Mouse (Mus musculus) Muller cell, postnatal 12 days (primary cell): ENCODE data around the gene Ssr1.

Source experiments
- DNase-seq: peaks from one replicate; pipeline ENCODE4 v3.0.0-alpha.2; 2015; ENCODE audit errors: inconsistent ontology term

Ssr1 gene

DNA sequence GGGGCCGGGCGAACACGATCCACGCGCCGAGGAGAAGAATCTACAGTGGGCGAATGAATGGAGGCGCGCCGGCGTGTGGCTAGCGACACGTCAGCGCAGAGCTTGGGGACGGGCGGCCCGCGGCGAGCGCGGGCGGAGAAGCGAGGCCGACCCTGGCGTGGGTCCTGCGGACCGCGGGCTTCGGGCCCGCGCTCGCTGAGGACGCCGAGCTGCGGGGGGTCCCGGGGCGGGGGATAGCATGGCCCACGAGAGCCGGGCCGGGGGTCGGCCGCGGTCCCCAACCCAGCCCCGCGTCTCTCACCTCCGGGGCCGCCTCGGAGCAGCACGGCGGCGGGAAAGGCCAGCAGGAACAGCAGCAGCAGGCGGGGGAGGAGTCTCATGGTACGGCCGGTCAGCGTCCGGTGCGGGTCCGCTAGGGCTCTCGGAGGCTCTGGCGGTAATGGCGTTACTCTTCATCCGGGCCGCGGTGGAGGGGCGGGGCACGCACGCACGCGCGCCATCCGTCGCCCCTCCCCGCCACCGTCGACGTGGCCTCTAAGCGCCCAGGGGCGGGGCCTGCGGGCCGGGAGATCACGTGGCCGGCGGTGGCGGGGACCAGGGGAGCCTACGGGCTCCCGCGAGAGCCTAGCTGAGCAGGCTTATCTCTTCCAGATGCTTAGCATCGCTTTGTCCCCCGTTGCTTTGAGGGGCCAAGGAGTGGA lies at the start of gene Ssr1:
Gene Ssr1, minus strand, starts transcription at position 514 of the 701 bp plus-strand sequence.
- DNase-seq, result peak; percentile 99

DNA sequence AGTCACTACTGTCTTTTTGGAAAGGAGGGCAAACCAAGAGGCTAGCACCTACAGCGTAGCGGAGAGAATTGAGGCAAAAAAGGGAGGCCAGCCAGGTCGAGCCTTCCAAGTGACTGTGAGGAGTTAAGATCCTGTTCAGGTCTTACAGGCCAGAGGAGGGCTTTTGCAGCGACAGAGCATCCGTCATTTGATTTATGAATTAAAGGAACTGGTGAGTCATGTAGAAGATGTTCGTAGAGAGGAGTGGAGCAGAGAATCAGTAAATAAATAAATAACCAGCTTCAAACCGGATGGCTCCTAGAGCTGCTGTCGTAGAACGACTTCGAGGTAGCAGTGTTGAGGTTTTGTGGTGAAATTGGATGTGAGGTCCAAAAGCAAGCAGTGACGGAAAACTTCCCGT lies 43.8 kb upstream of the Ssr1 start:
- DNase-seq, result no peak

DNA sequence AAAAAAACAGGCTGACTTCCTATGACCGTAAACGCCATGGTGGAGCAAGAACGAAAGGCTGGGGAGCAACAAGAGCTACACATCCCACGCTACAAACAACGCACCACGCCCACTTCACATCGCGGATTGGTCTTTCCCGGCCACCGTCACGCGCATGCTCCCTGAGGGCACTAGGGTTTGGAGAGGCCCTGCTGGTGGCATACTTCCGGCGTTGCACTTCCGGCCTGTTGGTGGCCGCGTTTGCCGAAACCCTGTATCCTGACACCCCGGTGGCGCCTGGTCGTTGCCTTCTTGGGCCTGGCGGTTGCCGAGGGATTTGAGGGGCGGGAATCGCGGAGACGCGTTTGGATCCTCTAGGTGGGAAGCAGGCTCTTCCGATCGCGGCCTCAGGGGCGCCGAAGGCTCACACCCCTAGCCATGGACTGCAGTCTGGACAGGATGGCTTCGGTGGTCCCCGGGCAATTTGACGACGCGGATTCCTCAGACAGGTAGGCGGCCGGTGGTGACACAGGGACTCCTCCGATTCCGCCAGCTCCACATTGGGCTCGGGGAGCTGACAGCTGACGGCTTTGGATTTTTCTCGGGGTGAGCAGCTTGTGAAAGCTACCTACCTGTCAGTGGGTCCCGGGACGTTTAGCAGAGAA lies 43.1 kb upstream of the Ssr1 start, which contains the start of gene Cage1:
Gene Cage1, minus strand, starts transcription at position 26 of the 644 bp plus-strand sequence.
- DNase-seq, result peak; percentile 99

DNA sequence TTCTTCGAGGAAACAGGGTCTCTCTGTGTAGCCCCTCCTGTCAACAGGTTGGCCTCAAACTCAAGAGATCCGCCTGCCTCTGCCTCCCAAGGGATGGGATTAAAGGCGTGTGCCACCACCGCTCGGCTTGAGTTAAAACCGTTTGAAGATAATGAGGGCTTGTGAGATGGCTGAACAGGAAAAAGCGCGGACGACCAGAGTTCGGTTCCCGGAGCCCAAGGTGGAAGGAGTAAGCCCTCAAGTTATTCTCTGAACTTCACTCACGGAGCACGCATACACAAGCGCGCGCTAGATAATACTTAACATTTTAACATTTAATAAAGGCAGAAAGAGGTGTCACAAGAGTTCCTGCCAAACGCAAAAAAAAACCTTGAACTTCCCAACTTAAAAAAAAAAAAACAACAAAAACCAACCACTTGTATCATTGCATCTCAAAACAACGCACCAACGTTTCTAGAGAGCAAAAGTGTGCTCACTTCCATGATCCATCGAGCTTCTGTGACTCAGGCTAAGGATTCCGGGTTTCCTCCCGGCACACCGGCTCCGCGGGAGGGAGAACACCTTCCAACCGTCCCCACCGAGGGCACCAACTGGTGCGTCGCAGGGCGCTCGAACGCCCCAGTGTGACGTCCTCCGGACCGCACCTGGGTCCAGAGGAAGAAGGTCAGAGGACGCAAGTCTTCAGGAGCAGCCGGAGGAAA lies 42.5 kb upstream of the Ssr1 start, which contains the start of gene Riok1:
Gene Riok1, plus strand, starts transcription at position 653 of the 701 bp plus-strand sequence.
- DNase-seq, result peak; percentile 1

DNA sequence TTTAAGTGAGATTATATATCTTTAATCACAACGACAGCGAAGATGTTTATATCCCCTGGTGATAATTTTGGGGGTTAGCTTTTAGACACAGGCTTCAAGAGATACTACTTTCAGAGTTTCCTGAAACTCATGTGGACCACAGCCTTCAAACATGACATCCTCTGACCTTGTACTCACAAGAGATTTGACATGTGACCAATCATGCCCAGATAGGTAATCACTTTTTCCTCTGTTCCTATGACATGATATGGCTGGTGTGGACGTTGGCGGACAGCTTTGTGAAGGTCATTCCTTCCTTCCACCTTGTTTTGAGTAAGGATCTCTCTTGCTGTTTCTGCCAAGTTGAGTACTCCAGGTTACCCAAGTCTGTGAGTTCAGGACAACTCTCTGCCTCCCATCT lies 34.4 kb upstream of the Ssr1 start:
- no peak for DNase-seq

DNA sequence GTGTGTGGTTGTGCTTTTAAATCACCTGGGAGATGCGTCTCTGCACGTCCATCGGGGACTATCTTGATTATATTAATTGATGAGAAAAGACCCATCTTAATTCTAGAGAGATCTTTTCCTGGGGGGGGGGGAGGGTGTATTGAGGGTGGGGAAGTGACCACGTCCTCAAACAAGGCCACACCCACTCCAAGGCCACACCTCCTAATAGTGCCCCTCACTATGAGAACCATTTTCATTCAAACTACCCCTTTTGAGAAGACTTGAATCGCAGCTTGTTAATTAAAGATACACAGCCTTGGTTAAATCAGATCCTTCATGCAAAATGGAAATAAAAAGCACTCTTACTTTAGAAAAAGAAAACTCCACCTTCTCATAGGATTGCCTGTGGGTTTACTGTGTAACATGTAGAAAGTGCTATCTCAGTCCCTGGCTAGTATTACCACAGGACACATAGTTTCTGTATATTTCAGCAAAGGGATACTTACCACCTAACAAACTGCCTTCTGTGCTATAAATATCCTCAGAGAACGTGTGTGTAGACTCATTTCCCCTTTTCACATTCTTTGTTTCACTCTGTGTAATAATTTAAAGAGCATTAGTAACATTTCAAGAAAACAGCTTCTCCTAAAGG lies 33.7 kb upstream of the Ssr1 start:
- no peak for DNase-seq

DNA sequence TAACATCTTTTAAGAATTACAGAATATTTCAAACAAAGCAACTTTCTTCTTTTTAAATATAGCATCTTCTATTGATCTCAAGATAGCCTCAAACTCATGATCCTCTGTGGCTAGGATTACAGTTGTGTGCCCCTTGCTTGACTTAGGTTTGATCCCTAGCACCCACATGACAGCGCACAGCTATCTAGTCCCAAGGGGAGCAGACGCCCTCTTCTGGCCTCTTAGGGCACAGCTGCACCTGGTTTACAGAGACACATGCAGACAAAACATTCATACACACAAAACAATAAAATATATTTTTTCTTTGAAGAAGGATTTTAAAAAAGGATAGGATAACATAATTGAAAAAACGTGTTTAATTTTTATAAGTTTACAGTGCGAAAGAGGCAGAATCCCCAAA lies 31.9 kb upstream of the Ssr1 start:
- no peak for DNase-seq

DNA sequence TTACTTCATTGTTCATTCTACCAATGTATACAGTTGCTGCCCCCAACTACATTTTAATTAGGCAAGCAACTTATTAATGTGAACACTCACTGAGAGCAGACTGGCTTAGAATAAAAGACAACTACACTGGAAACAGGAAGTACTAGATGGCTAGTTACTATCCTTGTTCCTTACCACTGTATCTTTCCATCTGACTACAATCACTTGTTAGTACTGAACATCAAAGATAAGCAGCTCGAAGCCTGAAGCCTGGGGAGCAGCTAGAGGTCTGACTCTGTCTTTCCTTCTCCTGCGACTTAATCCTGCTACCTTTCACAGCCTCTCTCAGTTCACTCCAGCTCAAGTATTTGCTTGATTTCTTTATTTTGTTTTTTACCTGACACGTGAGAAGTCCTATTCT lies 24.8 kb upstream of the Ssr1 start:
- DNase-seq, result no peak

DNA sequence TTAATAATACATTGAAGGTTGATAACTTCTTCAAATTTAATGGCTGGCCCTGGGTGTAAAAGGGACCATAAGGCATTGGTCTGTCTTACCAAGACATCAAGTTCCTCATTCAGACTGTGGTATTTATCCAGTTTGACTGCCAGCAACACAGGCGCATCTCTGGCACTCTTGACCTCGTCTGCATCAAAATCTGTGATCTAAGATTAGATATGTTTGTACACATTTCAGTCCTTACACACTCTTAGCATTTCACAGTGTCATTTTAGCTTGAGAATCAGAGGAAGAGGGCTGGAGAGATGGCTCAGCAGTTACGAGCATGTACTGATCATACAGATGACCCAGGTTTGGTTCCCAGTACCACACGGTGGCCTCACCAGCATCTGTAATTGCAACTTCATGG lies 21.6 kb upstream of the Ssr1 start:
- DNase-seq, result no peak

DNA sequence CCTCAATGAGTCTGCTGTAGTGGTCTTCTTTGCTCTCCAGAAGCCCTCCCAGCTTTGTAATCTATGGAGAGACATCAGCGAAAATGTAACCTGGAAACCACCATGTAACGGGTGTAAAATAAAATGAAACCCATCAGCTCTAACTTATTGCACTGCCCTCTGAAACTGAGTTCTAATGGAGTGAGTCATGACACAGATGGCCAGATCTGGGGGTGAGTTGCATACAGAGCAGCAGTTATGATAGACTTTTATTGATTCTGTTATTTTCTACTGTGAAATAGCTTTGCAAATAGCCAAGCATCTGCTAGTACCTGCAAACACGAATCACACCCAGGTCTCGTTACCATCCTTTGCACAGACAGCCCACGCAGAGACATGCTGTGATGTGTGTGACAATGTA lies 18.4 kb upstream of the Ssr1 start:
- peak; percentile 53 for DNase-seq

DNA sequence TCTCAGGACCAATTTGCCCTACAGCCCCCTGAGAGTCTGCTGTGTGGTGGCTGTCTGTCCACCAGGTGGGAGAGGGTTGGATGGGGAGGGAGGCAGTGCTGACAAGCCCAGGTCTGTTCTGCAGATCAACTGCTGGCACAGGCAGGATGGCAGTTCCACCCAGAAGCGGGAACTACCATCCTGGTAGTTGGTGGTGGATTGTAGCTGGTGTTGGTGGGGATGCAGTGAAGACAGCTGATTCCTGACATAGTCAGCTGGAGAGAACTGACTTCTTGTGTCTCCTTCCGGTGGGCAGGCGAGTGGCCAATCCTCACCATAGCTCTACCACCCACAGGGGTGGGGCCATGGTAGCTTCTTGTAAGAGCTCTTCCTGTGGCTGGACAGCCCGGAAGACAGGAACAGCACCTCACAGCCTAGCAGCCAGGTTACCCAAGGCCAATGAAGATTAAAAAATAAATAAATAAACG lies 16.5 kb upstream of the Ssr1 start:
- DNase-seq, result no peak

DNA sequence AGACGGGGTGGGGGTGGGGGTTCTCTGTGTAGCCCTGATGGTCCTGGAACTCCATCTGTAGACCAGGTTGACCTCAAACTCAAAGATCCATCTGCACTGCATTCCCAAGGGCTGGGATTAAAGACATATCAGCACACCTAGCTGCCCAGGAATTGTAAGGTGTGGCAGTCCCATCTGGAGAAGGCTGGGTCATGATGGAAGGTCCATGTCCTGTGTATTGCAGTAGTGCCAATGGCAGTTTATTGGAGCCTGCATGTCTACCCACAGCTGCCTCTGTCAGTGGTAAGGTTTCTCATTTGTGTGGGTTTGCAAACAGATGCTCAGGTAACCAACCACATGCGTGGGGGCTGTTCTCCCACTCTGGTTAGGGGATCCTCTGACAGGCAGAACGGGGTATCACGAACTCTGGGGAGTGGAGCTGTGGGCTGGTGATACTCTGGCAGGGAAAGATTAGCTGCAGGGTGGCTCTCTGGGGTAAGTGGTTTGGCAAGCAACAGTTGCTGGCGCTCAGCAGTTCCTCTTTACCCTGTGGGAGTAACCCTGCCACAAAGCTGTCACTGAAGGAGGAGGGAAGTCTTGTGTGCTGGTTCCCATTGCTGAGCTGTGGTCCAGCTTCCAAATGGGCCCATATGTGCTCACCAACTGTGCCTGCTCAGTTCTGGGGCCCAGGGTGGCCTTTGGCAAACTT lies 15.8 kb upstream of the Ssr1 start:
- DNase-seq, result peak; percentile 6

DNA sequence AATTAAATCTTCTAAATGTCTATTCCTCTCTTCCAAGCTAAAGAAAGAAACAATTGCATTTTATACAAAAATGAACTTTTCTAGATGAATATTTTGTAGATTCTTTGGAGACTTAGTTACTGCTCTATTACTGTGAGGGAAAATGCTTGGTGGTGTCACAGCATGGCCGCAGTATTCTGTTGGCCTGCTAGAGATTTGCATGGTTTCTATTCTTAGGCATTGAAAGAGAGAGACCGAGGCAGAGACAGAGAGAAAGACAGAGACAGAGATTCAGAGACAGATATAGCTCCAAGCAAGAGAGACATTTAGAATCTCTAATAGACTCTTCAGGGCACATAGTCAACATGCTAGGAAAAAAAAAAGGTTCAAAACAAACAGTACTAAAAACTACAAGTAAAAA lies 14.0 kb upstream of the Ssr1 start:
- no peak for DNase-seq

DNA sequence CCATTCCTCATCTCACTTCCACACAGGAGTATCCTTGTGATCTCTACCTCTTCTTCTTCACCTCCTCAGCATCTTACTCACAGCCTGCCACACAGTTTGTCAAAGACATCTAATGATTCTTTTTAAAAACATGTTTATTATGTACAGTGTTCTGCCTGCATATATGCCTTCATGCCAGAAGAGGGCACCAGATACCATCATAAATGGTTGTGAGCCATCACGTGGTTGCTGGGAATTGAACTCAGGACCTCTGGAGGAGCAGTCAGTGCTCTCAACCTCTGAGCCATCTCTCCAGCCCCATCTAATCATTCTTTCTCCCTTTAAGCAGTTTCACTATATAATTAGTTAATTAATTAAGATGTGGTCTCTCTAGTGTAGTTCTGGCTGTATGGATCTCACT lies 8.4 kb upstream of the Ssr1 start:
- no peak for DNase-seq

DNA sequence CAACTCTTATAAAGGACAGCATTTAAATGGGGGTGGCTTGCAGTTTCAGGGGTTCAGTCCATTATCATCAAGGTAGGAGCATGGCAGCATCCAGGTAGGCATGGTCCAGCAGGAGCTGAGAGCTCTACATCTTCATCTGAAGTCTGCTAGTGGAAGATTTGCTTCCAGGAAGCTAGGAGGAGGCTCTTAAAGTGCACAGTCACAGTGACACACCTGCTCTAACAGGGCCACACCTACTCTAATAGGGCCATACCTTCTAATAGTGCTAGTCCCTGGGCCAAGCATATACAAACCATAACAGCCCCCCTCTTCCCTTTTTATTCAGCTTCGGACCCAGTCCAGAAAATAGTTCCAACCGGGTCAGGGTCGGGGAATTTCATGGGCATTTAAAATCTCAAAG lies 5.7 kb upstream of the Ssr1 start:
- no peak for DNase-seq

DNA sequence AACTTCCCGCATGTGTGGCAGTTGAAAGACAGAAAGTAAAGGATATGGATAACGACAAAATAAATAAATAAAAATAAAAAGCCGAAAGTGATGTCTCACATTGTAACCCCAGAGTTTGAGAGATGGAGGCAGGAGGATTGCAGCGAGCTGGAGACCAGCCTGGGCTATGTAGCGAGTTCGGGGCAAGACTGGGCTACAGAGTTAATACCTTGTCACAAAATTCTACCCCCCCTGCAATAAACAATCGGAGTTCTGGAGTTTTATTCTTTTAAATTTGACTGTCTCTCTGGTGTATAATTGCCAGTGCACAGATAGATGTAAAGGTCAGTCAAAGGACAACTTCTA lies 360 bp upstream of the Ssr1 start:
- DNase-seq, result no peak

DNA sequence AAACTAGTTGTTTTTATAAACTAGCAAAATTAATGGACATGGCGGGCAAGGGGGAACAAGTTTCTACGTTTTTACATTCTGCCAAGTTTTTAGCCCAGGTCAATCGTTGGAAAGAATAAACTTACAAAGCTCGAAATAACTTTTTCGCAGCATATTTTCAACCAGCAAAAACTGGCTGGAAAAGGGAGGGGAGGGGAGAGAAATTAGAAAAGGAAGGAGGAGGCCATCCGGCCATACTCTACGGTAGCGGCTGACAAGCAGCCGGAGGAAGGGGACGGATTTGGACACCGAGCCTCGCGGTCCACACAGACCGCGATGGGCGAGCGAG lies 677 bp downstream of the Ssr1 start:
- DNase-seq, result no peak

DNA sequence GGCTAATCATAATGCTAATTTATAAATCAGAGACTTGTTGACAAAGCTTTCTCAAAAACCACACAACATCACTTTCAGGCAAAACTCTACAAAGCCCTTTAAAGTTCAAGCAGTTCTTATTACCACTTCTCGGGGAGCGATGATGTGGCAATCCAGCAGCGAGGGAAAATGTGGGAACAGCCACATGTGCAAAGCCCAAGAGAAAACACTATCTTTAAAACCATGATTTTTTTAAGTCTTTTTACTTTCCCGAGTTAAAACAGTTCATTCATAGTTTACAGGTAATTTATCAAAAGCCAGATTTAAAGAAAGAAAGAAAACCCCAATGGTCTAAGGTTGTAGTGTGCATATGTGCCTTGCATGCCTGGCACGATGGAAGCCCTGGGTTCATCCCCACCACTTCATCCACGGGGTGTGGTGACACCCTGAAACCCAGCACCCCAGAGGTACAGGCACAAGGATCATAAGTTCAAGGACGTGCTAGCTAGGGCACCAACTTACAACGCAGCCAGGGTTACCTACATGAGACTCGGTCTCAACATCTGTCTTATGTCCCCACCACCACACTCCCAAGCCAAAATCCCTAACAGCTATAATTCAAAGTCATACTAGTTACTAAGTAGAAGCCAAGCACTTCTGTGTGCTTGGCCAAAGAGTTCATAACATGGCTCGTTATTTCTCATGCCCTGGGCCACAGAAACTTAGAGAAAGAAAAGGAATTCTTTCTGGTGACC lies 1.2 kb downstream of the Ssr1 start:
- DNase-seq, result peak; percentile 19

DNA sequence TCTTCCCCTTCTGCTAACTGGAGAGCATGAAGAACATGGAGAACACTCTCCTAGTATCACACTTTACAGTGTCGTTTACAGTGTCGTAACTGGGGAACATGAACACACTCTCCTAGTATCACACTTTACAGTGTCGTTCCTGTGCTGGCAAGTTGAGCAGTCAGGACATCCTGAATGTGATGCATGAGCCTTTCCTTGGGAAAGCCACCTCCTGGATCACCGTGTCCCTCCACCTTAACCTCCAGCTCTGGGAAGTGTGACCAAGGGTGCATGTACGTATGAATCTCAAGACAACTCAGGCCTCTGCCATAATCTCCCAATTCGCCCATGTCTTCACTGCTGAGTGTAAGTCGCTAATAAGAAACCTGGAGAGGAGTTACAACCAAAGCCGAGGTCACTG lies 4.3 kb downstream of the Ssr1 start:
- no peak for DNase-seq

DNA sequence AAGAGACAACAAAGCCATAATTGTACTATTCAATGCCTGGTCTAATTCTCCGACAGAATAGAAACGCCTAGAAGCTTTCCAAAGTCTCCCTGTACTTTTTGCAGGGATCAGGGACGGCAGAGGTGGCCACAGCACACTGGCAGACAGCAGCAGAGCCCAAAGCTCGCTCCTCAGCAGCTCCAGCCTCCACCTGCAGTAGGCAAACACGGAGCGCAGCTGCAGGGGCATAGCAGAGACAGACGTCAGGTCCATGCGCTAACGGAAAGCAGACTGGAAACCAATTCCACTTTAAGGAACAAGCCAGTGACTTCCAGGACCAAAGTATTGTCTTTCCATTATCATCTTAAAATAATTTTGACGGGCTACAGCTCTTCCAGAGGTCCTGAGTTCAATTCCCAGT lies 7.9 kb downstream of the Ssr1 start:
- DNase-seq, result no peak

DNA sequence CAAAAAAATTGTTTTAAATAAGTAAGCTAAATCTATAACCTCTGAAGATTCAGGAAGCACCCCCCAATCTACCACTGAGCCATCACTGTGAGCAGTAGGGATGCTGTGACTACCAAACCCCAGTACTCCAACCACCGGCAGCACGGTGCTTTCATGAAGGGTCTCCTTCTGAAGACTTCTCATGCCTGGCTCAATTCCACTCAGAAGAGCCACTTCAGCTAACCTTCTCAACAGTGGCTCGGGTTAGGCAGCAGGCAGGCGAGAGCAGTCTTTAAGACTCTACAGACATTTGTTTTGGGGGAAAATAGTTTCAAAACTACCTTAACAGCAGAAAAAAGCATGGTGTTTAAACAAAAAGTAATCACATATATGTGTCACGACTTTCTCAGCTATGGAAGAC lies 13.0 kb downstream of the Ssr1 start:
- no peak for DNase-seq
